Mouse (Mus musculus) adrenal gland, adult 18-20 months (tissue): Measurements from ENCODE around the gene Kpna7. TPM values are rescaled to one million over a fixed set of nuclear protein-coding genes. Genes with fewer than 3 reads are reported as not detected.

Experiments
- DNase-seq, 2 experiments: peaks; one replicate each; pipeline ENCODE4 v3.0.0; 2021 to 2022; ENCODE audit warnings: low spot score in 2 of 2
- total RNA-seq, 2 experiments: library from RNA; stranded (reverse); gene quantifications; 1 replicate in 1 of 2; 2 replicates in 1 of 2; pipeline ENCODE4 v1.2.3; 2021

Kpna7 gene
- total RNA-seq, 2 experiments from 2014 or later, result not detected

GRCm38 (mm10) chr5:144964872-144965638 is 118.8 kb downstream of the Kpna7 start:
- DNase-seq, result peak; percentile 77 to 83

GRCm38 (mm10) chr5:144964465-144964864 is 119.4 kb downstream of the Kpna7 start:
- DNase-seq, result no peak

GRCm38 (mm10) chr5:144963817-144964261 is 120.0 kb downstream of the Kpna7 start:
- DNase-seq, result peak; percentile 23 to 49

DNA sequence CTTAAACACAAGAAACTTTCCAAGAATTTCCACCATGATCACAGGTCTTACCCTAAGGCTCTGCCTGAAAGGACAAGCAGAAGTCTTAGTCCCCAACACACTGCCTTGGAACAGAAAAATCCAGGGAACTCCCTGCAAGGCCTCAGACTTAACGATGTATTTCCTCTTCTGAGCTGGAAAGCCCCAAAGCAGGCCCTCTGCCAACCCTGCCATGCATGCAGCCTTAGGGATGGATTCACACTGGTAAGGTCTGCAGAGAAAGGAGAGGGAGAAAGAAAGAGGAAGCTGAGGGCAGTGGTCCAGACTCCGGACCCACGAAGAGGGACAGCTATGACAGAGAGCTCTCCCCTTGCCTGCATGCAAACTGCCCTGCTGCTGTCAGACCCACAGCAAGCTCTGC is 120.4 kb downstream of the Kpna7 start:
- no peak for DNase-seq

DNA sequence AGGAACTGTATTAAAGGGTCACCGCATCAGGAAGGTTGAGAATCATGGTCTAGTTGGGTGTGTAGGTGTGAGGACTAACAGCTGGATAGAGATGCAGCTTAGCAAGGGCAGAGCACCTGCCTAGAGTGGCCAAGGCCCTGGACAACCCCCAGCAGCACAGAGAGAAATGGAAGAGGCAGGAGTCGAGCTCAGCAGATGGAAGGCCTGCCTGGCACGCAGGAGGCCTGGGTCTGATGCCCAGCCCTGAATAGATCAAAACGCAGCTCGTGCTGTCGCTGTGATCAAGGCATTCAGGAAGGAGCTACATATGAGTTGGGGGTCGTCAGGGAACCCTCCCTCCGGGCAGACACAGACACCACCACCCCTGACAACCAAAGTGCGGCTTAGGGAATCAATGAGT is 125.6 kb downstream of the Kpna7 start:
- no peak for DNase-seq

- DNase-seq, result no peak
These were observed 129.4 kb downstream of the Kpna7 start for GRCm38 (mm10) chr5:144954432-144954831.

DNA sequence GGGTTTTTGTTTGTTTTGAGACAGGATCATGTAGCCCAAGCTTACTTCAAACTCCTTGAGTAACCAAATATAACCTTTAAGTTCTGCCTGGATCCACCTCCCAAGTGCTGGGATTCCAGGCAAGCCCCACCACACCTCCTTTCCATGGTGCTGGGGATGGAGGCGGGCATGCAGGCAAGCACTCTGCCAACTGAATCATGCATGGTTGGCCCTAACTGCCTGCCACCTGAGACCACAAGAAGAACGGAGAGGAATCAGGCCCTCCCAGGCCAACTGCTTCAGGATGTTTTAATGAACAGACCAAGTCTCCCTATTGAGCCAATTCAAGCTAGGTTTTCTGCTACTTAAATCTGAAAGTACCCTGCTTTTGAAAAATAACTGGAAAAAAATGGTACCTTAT is 131.2 kb downstream of the Kpna7 start:
- DNase-seq, result no peak

GRCm38 (mm10) chr5:144950428-144951051 is 133.3 kb downstream of the Kpna7 start:
- no peak for DNase-seq

- DNase-seq, result no peak
These were observed 134.0 kb downstream of the Kpna7 start for GRCm38 (mm10) chr5:144949856-144950255.

- DNase-seq, result no peak
These were observed 135.4 kb downstream of the Kpna7 start for GRCm38 (mm10) chr5:144948422-144948821.

DNA sequence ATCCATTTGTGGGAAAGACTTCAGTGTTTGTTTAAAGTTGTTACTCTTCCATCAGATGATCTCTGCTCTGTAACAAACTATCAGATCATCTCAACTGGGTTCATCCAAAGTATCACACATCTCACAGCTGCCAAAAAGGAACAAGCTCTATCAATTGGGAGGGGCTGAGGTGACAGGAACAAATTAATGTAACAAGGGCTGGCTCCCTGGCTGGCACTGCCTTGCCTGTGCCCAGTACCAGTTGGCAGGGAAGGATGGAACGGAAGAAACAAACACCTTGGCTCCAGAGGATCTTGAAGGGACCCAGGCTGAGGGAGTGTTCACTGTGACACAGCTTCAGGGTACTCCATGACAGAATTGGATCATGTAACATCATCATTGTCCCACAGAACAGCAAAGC is 135.8 kb downstream of the Kpna7 start:
- DNase-seq, result no peak

GRCm38 (mm10) chr5:144946032-144946431 is 137.8 kb downstream of the Kpna7 start:
- DNase-seq, result peak in 1 of 2 experiments; percentile 33

- no peak for DNase-seq
These were observed 138.9 kb downstream of the Kpna7 start for GRCm38 (mm10) chr5:144944932-144945331.

DNA sequence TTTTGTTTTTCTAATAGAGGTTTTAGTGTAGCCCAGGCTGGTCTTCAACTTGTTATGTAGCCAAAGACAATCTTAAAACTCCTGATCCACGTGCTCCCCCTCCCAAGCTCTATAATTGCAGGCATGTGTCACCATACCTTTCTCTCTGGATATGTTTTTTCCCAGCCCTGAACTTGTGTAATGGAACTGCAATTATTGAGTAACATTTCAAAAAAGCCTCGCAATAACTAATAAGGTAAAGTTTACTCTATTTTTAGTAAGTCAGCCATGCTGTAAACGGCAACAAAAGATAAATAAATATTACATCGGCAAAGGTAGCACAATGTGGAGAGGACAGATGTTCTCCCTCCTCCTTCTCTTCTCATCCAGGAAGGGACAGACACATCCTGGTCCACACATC is 139.5 kb downstream of the Kpna7 start:
- DNase-seq, result no peak

DNA sequence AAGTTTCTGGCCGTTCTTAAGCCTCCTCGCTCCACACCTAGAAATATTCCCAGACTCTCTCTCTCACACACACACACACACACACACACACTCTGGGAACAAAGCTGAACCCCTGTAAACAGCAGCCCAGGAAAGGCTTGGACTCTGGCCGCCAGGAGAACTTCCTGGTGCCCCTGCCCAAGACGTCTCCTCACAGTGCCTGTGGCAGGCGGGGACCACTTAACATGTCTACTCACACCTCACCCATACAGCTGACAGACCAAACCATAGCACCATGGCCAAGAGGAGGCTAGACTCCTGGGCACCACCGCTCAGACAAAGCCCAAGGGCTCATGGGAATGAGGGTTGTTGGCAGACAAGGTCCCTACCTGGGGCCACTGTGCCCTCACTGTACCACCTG is 140.5 kb downstream of the Kpna7 start:
- no peak for DNase-seq

DNA sequence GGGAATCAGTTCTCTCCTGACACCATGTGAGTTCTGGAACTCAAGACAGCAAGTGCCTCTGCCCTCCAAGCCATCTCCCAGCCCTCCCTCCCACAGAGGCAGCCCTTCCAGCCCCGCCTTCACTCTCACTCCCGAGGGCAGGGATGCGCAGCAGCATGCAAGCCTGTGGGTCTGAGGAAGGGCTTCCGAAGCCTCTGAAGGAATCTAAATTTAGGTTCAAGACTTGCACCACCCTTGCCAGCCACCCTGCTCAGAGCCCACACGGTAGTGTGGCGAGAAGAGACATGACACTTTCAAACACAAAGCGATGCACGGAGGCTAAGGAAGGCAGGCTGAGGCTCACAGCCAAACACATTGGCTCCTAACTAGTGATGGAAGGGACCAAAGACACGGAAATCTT is 141.4 kb downstream of the Kpna7 start:
- no peak for DNase-seq

DNA sequence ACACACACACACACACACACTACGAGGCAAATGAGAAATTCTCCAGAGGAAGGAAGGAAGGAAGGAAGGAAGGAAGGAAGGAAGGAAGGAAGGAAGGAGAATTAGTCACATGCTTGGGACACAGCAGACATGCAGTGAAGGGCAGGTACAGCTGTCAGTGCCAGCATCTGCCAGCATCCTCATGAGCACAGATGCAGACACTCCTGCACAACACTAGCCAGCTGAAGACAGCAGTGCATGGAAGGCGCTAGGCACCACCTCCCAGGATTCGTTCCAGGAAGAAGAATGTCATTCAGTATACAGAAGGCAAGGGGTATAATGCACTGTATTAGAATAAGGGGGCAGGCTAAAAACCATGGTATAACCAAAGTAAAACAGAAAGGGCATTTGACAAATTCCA is 142.9 kb downstream of the Kpna7 start:
- no peak for DNase-seq

DNA sequence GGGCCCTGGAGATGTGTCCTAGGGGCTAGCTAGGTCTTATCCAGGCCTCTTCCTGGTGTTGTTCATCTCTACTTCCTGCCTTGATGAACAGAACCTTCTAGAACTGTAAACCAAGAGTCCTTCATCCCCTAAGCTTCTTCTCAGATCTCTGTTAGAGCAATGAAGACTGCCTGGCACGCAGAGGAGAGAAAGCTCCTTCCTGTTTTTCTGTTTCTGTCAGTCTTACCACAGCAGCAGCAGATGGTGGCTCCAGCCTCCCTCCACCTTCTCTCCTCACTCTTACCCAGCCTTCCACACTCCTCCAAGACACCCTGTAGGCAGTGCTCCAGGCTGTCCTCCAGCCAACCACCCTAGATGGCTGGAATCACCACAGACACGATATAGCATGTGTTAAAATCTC is 146.5 kb downstream of the Kpna7 start:
- no peak for DNase-seq

Other genes starting within 250 kb of the Kpna7 start
- gene Smurf1, start 118.2 kb downstream of the Kpna7 start, total RNA-seq, result 10 to 100 TPM; 18.3 to 18.4 TPM
- not detected for gene Gm4871, start 51.3 kb downstream of the Kpna7 start, total RNA-seq
- not detected for gene 1700018F24Rik, start 41.0 kb downstream of the Kpna7 start, total RNA-seq
- 100 to 1,000 TPM; 131 to 134 TPM for gene Arpc1a, start 200 bp downstream of the Kpna7 start, total RNA-seq
- gene Arpc1b, start 30.2 kb upstream of the Kpna7 start, total RNA-seq, result 100 to 1,000 TPM; 210 to 225 TPM
- gene Pdap1, start 56.2 kb upstream of the Kpna7 start, total RNA-seq, result 10 to 100 TPM; 77.4 to 84.6 TPM
- gene Bud31, start 56.3 kb upstream of the Kpna7 start, total RNA-seq, result 100 to 1,000 TPM; 103 to 110 TPM
- 10 to 100 TPM; 22.1 to 23.1 TPM for gene Ptcd1, start 83.1 kb upstream of the Kpna7 start, total RNA-seq
- 10 to 100 TPM; 19.9 to 22.5 TPM for gene Cpsf4, start 83.2 kb upstream of the Kpna7 start, total RNA-seq
- 100 to 1,000 TPM; 493 to 672 TPM for gene Atp5j2, start 108.0 kb upstream of the Kpna7 start, total RNA-seq
- 10 to 100 TPM in 1 of 2 experiments, 1 to 10 TPM in 1; 9.5 to 10.9 TPM for gene Zkscan14, start 117.8 kb upstream of the Kpna7 start, total RNA-seq
- gene Zkscan5, start 120.5 kb upstream of the Kpna7 start, total RNA-seq, result 10 to 100 TPM in 1 of 2 experiments, 1 to 10 TPM in 1; 9.2 to 10.6 TPM
- gene Zfp655, start 147.7 kb upstream of the Kpna7 start, total RNA-seq, result 10 to 100 TPM; 46.2 to 59.3 TPM
- gene Zscan25, start 196.5 kb upstream of the Kpna7 start, total RNA-seq, result 10 to 100 TPM; 15.4 to 16.6 TPM